Mouse (Mus musculus): ENCODE results near the gene Crebl2.

GRCm38 (mm10) chr6:134883661-134884060 lies 53.7 kb downstream of the Crebl2 start:
- no peak for TF ChIP-seq POLR2A (IDR thresholded peaks at IDR 0.05; ENCODE audit: borderline replicate concordance, insufficient read depth, low read length)
- no peak for TF ChIP-seq CTCF (IDR thresholded peaks at IDR 0.05; ENCODE audit: borderline replicate concordance, insufficient read depth, low read depth, low read length)
